Mouse (Mus musculus): Measurements from ENCODE around the gene Lman2l.

The Lman2l gene

GRCm38 (mm10) chr1:36467446-36467845, 22.4 kb upstream of the Lman2l start:
- in situ Hi-C loops (cut with MboI; ENCODE audit: unreplicated experiment in 2 of 2), result no loop called here

DNA sequence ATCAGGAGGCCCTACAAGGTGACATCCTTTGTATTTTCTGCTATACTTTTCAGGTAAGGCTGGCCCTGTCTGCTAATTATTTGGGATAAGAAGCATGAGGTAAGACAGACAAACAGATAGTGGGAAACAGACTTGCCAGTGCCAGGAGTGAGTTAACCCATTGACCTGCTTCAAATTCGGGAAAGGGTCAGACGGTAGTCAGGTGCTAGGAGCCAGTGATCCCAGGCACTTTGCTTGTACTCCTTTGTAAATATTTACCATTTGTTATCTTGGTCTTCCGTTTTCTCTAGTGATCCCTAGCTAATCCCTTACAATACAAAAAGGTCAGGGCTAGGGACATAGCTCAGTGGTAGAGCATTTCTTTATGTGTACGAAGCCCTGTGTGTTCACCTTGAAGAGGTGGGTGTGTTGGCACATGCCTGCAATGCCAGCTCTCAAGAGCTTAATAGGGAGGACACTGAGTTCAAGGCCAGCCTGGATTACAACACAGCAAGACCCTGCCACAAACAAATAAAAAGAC, 20.6 kb upstream of the Lman2l start:
- in situ Hi-C loops (cut with MboI; ENCODE audit: unreplicated experiment in 2 of 2), result no loop called here

- in situ Hi-C loops (cut with MboI; ENCODE audit: unreplicated experiment in 2 of 2), result no loop called here
Measured at GRCm38 (mm10) chr1:36461829-36462228, 16.8 kb upstream of the Lman2l start.

DNA sequence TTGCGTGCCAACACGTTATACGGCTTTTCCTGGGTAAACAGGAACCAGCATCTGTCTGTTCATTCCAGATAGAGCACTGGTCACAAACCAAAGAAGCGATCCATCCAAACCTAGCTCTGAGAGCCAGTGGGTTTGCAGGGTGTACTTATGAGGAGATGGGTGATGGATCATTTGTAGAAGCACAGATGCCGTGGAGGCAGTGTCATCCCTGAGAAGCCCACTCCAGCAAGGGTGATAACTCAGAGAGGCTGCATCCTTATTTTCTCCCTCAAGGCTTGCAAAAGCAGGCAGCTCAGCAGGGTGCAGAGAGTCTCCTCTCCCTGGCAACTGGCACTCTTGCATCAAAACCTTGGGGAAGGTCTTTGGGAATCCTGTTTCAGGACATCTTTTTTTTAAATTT, 13.1 kb upstream of the Lman2l start:
- in situ Hi-C loops (cut with MboI; ENCODE audit: unreplicated experiment in 2 of 2), result no loop called here

DNA sequence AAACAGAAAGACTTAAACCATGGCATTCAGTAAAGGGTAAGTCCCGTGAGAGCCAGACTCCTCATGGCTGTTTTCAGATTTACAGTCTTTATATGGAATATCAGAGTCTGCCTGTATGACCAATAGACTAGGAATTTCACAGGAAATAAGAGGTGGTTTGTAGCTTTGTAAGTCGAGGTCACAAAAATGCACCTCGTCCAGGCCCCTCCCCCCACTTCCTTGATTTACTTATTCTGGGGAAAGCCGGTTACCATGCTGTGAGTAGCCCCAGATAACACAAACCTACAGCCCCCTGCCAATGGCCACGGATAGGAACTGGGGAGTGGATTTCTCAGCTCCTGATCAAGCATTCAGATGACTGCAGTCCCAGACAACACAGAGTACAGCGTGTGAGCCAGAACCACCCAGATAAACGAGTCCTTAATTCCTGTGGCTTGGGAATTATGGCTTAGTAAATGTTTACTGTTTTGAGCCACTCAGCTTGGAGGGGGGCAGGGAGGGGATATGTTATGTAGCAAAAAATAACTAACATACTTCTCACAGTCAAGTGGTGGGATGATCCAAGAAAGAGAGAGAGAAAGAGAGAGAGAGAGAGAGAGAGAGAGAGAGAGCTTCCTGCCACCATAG, 12.4 kb upstream of the Lman2l start:
- in situ Hi-C loops (cut with MboI; ENCODE audit: unreplicated experiment in 2 of 2), result no loop called here

DNA sequence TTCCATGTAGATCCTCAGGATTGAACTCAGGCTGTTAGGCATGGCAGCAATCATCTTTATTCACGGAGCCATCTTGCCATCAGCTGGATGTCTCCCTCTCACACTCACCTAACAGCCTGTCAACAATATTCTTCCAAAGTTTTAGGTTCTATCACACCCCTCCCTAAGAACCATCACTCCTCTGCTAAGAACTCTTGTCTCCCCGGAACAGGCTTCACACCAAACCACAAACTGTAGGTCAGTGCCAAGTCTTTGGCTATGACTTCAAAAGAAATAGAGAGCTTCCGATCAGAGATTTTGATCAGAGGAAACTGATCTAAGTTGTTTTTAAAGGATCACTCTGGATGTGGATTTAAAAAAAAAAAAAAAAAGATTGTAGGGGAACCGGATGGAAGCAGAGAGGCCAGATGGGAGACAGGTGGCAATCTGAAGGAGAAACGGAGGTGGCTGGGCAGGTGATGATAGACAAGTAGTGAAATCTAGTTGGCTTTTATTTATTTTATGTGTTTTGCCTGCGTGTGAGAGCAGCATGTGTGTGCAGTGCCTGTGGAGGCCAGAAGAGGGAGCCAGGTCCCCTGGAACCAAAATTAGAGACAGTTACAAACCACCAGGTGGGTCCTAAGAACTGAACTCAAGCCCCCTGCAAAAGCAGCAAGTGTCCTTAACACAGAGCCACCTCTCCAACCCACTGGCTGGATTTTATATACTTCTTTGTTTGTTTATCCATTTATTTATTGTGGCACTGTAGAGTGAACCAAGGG, 9.2 kb upstream of the Lman2l start:
- in situ Hi-C loops (cut with MboI; ENCODE audit: unreplicated experiment in 2 of 2), result no loop called here

- in situ Hi-C loops (cut with MboI; ENCODE audit: unreplicated experiment in 2 of 2), result loop anchor here in 1 of 2 experiments (5.0 kb wide), 1 partner anchor 80 kb away; the partner anchor contains the start of gene Kansl3
Measured at GRCm38 (mm10) chr1:36446841-36447240, 1.8 kb upstream of the Lman2l start.

DNA sequence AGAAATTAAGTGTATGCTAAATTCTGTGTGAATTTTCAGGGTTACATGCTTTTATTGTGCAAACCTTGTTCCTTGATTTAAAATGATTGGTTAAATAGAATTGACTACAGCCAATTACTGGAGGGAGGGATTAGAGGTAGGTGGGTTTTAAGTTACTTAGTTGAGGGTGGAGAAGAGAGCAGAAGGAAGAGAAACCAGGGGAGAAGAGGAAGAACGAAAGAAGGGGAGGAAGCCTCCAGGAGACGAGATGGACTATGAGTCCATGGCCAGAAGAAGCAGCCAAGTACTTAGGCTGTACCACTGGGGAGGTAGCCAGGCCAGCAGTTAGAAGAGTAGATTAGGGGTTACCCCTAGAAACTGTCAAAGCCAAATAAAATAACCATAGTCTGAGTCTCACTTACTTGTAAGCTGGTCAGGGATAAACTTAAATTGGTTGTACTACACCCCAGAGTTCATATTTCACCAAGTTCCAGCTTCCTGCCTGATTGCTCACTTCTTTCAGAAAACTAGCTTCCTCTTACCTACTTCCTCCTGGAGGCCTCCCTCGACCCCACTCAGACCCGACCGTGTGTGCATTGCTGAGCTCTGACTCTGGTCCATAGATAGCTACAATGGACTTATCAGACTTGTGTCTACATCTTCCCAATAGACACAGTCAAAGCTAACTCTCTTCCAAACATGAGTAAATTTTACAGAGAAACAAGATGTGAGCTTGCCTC, 1.2 kb upstream of the Lman2l start:
- in situ Hi-C loops (cut with MboI; ENCODE audit: unreplicated experiment in 2 of 2), result loop anchor here in 1 of 2 experiments (5.0 kb wide), 1 partner anchor 79 kb away; the partner anchor contains the start of gene Kansl3

DNA sequence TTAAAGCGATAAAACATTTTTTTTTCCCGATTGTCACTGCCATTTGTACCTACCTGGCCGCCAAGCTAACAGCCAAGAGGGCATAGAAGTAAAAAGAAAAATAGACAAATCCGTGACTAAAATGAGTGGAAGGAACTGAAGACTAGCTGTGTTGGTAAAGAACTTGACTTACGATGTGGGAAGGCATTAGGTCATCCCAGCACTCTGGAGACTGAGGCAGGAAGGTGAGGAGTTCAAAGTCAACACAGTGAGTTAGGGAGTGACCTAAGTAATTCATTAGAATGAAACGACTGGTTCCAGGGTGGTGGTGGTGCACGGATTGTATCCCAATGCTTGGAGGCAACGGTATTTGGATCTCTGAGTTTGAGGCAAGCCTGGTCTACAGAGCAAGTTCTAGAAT, 437 bp upstream of the Lman2l start:
- in situ Hi-C loops (cut with MboI; ENCODE audit: unreplicated experiment in 2 of 2), result loop anchor here in 1 of 2 experiments (5.0 kb wide), 1 partner anchor 78 kb away; the partner anchor contains the start of gene Kansl3

DNA sequence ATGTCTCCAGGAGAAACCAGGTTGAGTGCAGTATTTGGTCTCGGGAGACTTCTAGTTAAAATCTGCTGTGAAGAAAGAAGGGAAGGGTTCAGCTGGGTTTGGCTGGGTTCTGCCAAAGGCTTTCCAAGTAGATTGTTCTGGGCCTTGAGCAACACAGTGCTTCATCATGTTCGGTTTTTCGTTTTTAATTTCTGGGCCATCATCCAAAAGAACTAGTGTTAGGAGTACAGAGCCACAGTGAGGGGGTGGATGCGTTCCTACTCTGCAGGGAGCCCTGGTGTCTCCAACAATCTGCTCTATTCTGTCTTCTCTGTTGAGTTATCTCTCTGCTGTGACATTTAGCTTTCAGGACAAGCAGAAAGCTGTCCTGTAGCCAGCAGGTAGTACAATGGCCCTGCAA, 4.0 kb downstream of the Lman2l start:
- in situ Hi-C loops (cut with MboI; ENCODE audit: unreplicated experiment in 2 of 2), result loop anchor here in 1 of 2 experiments (5.0 kb wide), 1 partner anchor 61 kb away; no protein-coding TSS in a partner anchor

GRCm38 (mm10) chr1:36437223-36437622, 7.8 kb downstream of the Lman2l start:
- in situ Hi-C loops (cut with MboI; ENCODE audit: unreplicated experiment in 2 of 2), result no loop called here

DNA sequence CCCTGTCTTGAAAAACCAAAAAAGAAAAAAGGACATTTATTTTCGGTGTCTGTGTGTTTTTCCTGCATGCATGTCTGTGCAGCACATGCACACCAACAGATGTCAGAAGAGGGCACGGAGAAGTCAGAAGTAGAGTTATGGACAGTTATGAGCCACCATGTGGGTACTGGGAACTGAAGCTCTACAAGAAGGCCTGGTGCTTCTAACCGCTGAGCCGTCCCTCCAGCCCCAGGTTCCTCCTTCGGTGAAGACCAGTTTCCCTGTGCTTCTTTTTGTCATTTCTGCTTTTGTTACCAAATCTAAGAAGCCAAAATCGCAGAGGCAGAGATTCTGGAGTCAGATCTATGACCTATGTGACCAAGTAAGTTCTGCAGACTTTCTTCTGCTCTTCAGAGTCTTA, 8.6 kb downstream of the Lman2l start:
- in situ Hi-C loops (cut with MboI; ENCODE audit: unreplicated experiment in 2 of 2), result no loop called here

DNA sequence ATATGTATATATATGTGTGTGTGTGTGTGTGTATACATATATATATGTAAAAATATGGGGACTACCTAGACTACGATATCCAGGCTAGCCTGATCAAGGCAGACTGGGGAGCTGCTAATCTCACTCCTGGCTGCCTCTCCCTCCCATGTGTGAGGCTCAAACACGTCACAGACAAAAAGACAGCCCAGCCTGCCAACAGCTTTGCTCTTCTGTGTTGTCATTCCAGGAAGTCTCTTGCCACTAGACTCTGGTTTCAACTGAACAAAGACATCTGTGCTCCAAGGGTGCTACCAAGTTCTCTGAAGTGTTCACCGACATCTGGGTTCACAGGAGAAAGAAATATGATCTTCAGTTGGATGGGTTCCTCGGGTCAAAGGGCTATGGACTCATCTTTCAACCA, 10.0 kb downstream of the Lman2l start:
- in situ Hi-C loops (cut with MboI; ENCODE audit: unreplicated experiment in 2 of 2), result no loop called here

DNA sequence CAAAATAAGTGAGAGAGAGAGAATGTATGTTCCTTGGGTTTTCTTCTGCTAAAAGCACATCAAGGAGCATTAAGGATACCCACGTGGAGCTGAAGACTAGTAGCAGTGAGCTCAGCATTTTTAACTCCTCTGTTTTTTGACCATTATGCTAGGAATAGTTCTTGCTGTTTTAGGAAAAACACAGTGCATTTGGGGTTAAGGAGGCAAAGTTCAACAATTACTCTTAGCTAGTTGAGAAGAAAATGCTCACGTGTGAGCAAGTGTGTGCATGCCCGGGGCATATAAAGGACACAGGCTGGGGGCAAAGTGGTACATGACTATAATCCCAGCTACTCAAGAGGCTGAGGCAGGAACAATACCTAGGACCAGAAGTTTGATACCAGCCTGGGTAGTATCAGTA, 11.5 kb downstream of the Lman2l start:
- in situ Hi-C loops (cut with MboI; ENCODE audit: unreplicated experiment in 2 of 2), result no loop called here

GRCm38 (mm10) chr1:36432999-36433398, 12.1 kb downstream of the Lman2l start:
- in situ Hi-C loops (cut with MboI; ENCODE audit: unreplicated experiment in 2 of 2), result no loop called here

- in situ Hi-C loops (cut with MboI; ENCODE audit: unreplicated experiment in 2 of 2), result no loop called here
Measured at GRCm38 (mm10) chr1:36429511-36429910, 15.6 kb downstream of the Lman2l start.

DNA sequence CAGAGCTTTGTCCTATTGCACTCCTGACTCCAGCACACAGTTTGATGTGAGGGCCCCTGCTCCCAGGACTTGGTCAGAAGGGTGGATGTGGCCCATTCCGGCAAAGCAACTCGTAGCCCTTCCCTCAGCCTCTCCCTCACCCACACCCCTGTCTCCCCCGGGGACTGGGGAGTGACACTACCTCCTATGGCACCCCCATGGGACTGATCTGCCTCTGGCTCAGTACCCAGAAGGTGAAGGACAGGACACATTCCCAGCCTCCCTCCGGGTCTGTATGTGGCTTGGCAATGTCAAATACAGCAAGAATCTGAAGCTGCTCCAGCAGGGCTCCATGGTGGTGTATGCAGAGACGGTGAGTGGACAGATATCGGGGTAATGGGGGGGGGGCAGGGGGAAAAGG, 40.5 kb downstream of the Lman2l start:
- in situ Hi-C loops (cut with MboI; ENCODE audit: unreplicated experiment in 2 of 2), result no loop called here

GRCm38 (mm10) chr1:36401509-36401908, 43.6 kb downstream of the Lman2l start:
- in situ Hi-C loops (cut with MboI; ENCODE audit: unreplicated experiment in 2 of 2), result no loop called here

DNA sequence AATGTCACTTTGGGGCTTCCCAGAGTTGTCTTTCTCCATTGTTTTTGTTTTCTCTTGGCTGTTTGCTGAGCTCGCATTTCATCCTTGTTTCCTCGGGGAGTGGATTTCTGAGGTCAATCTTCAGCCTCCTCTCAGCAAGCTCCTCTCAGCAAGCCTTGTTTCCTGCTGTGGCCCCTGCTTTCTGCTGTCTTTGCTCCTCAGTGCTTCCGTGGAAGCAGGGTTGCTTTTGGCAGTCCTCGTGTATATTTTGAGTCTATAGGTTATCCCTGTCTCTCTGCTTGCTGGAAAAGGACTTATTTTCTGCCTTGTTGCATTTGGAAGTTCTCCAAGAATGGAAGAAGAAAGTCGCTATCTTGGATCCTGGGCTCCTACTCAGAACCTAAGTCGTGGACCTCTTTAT, 48.0 kb downstream of the Lman2l start:
- in situ Hi-C loops (cut with MboI; ENCODE audit: unreplicated experiment in 2 of 2), result no loop called here

DNA sequence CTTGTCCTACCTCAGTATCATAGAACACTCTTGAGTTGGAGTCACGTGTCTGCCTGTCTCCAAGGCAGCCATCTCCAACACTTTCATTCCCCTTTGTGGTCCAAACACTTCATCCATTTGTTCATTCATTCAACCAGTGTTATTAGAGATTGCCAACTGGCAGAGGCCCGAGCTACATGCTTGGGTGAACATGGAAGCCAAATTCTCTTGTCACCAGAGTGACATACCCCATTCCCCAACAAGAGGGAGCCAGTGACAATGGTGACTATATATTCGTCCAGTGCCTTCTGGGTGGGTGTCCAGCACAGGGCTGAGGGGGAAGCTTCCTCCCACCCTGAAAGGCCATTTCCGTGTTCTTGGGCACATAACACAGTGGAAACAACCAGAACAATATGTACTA, 65.5 kb downstream of the Lman2l start:
- in situ Hi-C loops (cut with MboI; ENCODE audit: unreplicated experiment in 2 of 2), result no loop called here

DNA sequence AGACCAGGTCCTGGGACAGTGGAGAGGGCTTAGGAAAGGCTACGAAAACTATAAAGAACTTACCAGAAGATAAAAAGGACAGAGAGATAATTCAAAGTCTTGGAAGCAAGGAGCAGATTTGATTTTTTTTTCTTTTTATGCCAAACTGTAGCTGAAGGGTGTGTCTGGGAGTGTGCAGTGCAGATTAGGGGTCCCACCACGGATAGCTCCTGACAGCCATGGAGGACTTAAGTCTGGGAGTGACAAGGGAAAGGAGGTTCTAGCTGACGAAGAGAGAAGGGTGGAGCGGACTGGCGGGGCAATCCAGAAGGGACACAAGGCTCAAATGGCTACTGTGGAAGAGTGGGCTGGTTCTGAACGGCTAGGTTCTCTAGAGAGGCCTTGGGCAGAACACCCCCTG, 66.2 kb downstream of the Lman2l start:
- in situ Hi-C loops (cut with MboI; ENCODE audit: unreplicated experiment in 2 of 2), result no loop called here
